Mouse (Mus musculus) kidney, postnatal 0 days (tissue): ENCODE results near the gene Slc22a23. TPM values are rescaled to one million over a fixed set of nuclear protein-coding genes. Genes with fewer than 3 reads are reported as not detected.

ENCODE experiments used
- ATAC-seq: fragments of 200-750 bp; cut with Nextera tagmentation; replicated peaks from 2 replicates; pipeline ENCODE4 v1.8.0; 2017; ENCODE audit warnings: low read depth, moderate number of reproducible peaks, moderate TSS enrichment, moderate library complexity; ENCODE audit not compliant: low FRiP score
- DNase-seq: peaks from one replicate; pipeline ENCODE4 v3.0.0-alpha.2; 2016; ENCODE audit warnings: low spot score
- H3K27ac ChIP-seq: fragments of 300-500 bp; sonication (generic); 2 replicates; pipeline ENCODE4 v1.5.1; 2014; ENCODE audit warnings: mild to moderate bottlenecking
- H3K27me3 ChIP-seq: fragments of 300-500 bp; sonication (generic); 2 replicates; pipeline ENCODE4 v1.6.1; 2014; ENCODE audit warnings: low read length, mixed read lengths; ENCODE audit not compliant: insufficient read depth
- H3K36me3 ChIP-seq: fragments of 300-500 bp; sonication (generic); 2 replicates; pipeline ENCODE4 v1.6.1; 2014; ENCODE audit warnings: low read length, mixed read lengths; ENCODE audit not compliant: insufficient read depth
- H3K4me1 ChIP-seq: fragments of 300-500 bp; sonication (generic); replicated peaks from 2 replicates; pipeline ENCODE4 v1.6.1; 2014; ENCODE audit warnings: antibody characterized with exemption, low read length, mixed read lengths; ENCODE audit not compliant: insufficient read depth
- H3K4me2 ChIP-seq: fragments of 300-500 bp; sonication (generic); 2 replicates; pipeline ENCODE4 v1.6.1; 2014; ENCODE audit warnings: mild to moderate bottlenecking, low read length, moderate library complexity, mixed read lengths
- H3K4me3 ChIP-seq: fragments of 300-500 bp; sonication (generic); replicated peaks from 2 replicates; pipeline ENCODE4 v1.5.1; 2014; ENCODE audit warnings: low read depth, low read length
- H3K9ac ChIP-seq: fragments of 300-500 bp; sonication (generic); 2 replicates; pipeline ENCODE4 v1.6.1; 2014; ENCODE audit warnings: low read depth, low read length
- H3K9me3 ChIP-seq: fragments of 300-500 bp; sonication (generic); replicated peaks from 2 replicates; pipeline ENCODE4 v1.6.1; 2016; ENCODE audit warnings: low read length, inconsistent platforms, mixed read lengths
- CTCF ChIP-seq: IDR thresholded peaks from 2 replicates; pipeline ENCODE4 v1.5.1; 2016; ENCODE audit warnings: antibody characterized with exemption, low read depth, mild to moderate bottlenecking, moderate library complexity
- WGBS: fragments of 180-500 bp; shearing (Covaris S2); extraction: QIAGEN DNeasy Blood & Tissue Kit; methylation state at CpG from one replicate; pipeline ENCODE4 v1.1.7; 2014; 5-methylcytosine and 5-hydroxymethylcytosine counted together
- polyA plus RNA-seq: library from polyadenylated mRNA; unstranded; fragments of >200 nt; fragmentation: Nextera tagmentation; extraction: Ambion mirVana; gene quantifications from 2 replicates; pipeline ENCODE4 v1.2.1, GENCODE M21; 2015

Slc22a23 gene
- polyA plus RNA-seq, 1 experiment from 2014 or later: 4.3 TPM

DNA sequence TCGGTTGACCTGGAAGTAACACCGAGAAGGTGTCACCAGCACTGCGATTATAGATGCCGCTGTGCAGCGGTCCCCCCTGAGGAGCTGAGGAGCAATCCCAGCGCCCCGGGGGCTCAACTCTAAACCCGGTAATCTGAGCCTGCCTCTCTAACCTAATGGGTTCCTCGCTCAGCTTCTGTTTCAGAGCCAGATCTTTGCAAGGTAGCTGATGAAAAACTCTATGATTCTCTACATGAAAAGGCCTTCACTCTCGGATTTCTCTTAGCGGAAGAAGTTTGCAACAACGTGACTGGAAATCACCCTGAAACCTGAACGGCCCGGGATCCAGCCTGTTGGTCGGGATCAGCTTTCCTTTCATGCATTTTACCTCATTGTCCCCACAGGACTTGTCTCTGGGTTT, 212.7 kb downstream of the Slc22a23 start:
- TF ChIP-seq CTCF: no peak
- Histone ChIP-seq H3K4me3 (peak overlapping the region; percentile 11; the same call in 1 of the 2 replicates), H3K9ac (no peak overlapping the region; the same call in 1 of the 2 replicates), H3K36me3 (no peaks in the 10 kb centered on the region), H3K27me3 (no peaks in the 10 kb centered on the region; the same call in 1 of the 2 replicates), H3K4me2 (peak overlapping the region; percentile 93), H3K27ac (peak overlapping the region; percentile 58; the same call in 1 of the 2 replicates), H3K4me1 (0 out of 2 replicates have a peak, but pooled peaks cover 23% of the 10 kb centered on the region), H3K9me3 (no peaks in the 10 kb centered on the region)
- ATAC-seq: no peak
- no peak for DNase-seq
- 7% methylated on average over 15 of the region's 15 CpGs for WGBS

DNA sequence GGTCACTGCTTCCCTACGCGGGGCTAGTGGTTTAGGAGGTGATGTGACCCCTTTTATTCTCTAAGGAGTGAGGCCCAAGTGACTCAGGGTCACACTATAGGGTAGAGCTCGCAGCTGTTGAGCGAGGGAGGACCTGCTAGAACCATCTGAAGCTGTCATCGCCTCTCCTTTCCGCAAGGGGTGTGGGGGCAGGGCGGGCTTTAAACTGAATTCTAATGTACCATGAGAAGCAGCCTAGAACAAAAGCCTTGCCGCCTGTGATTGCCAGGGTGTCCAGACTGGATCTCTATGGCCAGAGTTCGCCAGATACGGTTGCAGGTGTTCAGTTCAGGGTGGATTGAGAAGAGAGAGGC, 213.3 kb downstream of the Slc22a23 start:
- peak; percentile 16; the same call in 1 of the 2 replicates for ATAC-seq
- no peak for TF ChIP-seq CTCF
- no peaks in the 10 kb centered on the region for H3K9me3 ChIP-seq

DNA sequence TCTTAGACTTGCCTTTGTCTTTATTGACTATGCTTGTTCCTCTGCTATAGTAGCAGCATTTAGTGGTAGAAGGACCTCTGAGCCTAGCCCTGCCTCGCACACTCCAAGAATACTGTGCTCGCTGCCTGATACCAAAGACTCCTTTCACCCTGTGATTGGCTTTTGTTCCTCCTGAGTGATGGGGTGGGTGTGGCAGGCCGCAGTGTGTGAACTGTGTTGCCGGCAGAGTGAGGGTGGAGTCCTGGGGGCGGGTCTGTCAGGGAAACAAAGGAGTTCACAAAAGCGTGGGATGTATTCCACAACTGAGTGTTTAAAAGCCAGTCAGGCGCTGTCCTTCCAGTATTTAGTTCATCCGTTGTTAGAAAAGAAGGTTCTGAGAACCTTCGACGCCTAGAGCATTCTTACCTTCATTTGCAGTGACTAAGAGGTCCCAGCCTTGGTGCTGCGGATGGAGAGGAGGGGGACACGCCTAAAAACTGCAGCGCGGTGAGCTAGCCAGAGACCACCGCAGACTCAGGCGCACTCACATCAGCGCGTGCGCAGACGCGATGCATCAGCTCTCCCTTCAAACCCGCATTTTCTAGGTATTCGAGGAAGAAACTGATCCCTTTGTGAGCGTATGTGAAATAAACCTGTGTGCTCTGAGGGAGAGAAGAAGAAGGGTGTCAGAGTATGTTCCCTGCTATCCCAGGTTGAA, 213.8 kb downstream of the Slc22a23 start:
- TF ChIP-seq CTCF: no peak
- peak; percentile 80 for DNase-seq
- Histone ChIP-seq H3K27ac (peak overlapping the region; percentile 58), H3K9me3 (no peaks in the 10 kb centered on the region), H3K36me3 (no peaks in the 10 kb centered on the region), H3K4me1 (0 out of 2 replicates have a peak, but pooled peaks cover 23% of the 10 kb centered on the region), H3K9ac (0 out of 2 replicates have a peak overlapping the region, but pooled peaks have one; percentile 2), H3K4me2 (peak overlapping the region; percentile 93), H3K4me3 (peak overlapping the region; percentile 28), H3K27me3 (no peaks in the 10 kb centered on the region; the same call in 1 of the 2 replicates)
- under 1% methylated on average over 24 of the region's 24 CpGs for WGBS
- ATAC-seq: peak; percentile 22

More for the DNA sequence above, 213.3 kb downstream of the Slc22a23 start:
- Histone ChIP-seq H3K36me3 (no peaks in the 10 kb centered on the region), H3K27me3 (no peaks in the 10 kb centered on the region; the same call in 1 of the 2 replicates), H3K4me2 (peak overlapping the region; percentile 93), H3K27ac (peak overlapping the region; percentile 58), H3K4me1 (0 out of 2 replicates have a peak, but pooled peaks cover 23% of the 10 kb centered on the region), H3K9ac (peak overlapping the region; percentile 2; the same call in 1 of the 2 replicates), H3K4me3 (peak overlapping the region; percentile 28)
- DNase-seq: peak; percentile 61
- 3% methylated on average over 10 of the region's 10 CpGs for WGBS

- Histone ChIP-seq H3K36me3 (no peaks in the 10 kb centered on the region), H3K4me3 (peak within 1 kb of the TSS; percentile 59), H3K9me3 (no peaks in the 10 kb centered on the region), H3K27ac (peak within 1 kb of the TSS; percentile 84), H3K27me3 (no peaks in the 10 kb centered on the region; the same call in 1 of the 2 replicates), H3K4me2 (peak within 1 kb of the TSS; percentile 93), H3K9ac (peak within 1 kb of the TSS; percentile 64), H3K4me1 (peaks cover 23% of the 10 kb centered on the region; the same call in 1 of the 2 replicates)
- under 1% methylated on average over 26 of the region's 26 CpGs for WGBS
- DNase-seq (peak; percentile 95), ATAC-seq (peak; percentile 90)
- no peak for TF ChIP-seq CTCF
Measured at GRCm38 (mm10) chr13:34130226-34130731, 214.7 kb downstream of the Slc22a23 start, which contains the start of gene Tubb2b. Gene Tubb2b (minus strand): TSS chr13:34130466.

DNA sequence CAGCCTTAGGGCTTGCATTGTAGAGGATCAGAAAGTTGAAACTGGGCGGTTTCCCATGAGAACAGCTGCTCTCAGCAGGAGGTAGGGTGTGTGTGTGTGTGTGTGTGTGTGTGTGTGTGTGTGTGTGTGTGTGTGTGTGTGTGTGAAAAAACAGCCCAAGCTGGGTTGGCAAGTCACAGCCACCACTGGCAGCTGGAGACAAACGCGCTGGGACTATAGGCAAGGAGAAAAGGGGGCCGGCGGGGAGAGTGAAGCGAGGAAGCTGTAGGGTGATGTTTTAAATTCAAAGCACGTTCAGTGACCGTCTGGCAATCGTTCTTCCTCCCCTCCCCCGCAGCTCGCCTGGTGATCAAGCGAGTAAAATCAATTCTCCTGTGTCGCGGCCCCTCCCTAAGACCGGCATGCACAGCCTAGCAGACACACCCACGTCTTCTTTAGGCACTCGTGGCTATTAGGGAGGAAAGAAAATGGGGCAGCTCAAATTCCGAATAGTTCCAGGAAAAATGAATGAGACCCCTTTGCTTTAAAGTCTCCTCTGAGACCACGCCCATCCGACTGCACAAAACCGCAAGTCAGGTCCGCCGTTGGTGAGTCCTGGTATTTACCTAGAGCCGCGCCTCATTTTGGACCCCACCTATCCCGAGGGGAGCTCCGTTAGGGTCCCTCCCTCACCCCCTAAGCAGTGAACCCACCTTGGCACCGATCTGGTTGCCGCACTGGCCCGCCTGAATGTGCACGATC, 215.3 kb downstream of the Slc22a23 start:
- Histone ChIP-seq H3K4me1 (peaks cover 28% of the 10 kb centered on the region; the same call in 1 of the 2 replicates), H3K4me3 (peak overlapping the region; percentile 59), H3K27ac (peak overlapping the region; percentile 84), H3K9me3 (no peaks in the 10 kb centered on the region), H3K27me3 (no peaks in the 10 kb centered on the region), H3K9ac (peak overlapping the region; percentile 64), H3K4me2 (peak overlapping the region; percentile 93), H3K36me3 (no peaks in the 10 kb centered on the region)
- ATAC-seq (peak; percentile 55), DNase-seq (peak; percentile 75)
- TF ChIP-seq CTCF: no peak
- WGBS: under 1% methylated on average over 28 of the region's 31 CpGs

Other genes starting within 250 kb of the Slc22a23 start
- 24.8 and 28.0 TPM in 2 replicates for gene Tubb2b, start 214.7 kb downstream of the Slc22a23 start, polyA plus RNA-seq
- gene Psmg4, start 182.2 kb downstream of the Slc22a23 start, polyA plus RNA-seq: 110 and 117 TPM in 2 replicates